26 mouse cellular contexts compared by ENCODE assay signal in genomic region chr19:27692944-27693343, GRCm38 (mm10).
"Had no signal": no experiment of that assay in that cellular context is flagged by ENCODE, and none has a peak within 500 bp of the region (broad histone marks: within the 10 kb centered on the region; RNA-seq: fewer than 3 reads in every experiment).

No protein-coding gene starts in this region.

- H3K27me3 ChIP-seq: limb, embryonic 12.5 days; limb, embryonic 13.5 days; limb, embryonic 15.5 days; liver, embryonic 12.5 days; liver, embryonic 13.5 days; liver, embryonic 15.5 days; lung, embryonic 15.5 days; megakaryocyte, embryonic 14.5 days; midbrain, embryonic 12.5 days; midbrain, embryonic 13.5 days; midbrain, embryonic 15.5 days; neural tube, embryonic 12.5 days had no signal

- DNase-seq: left cerebral cortex, postnatal 4 days; liver; liver, embryonic 13.5 days; liver, postnatal 0 days; lung, adult 18-20 months; lung, adult 2 months; lung, embryonic 14.5 days; lung, postnatal 10 days; lung, postnatal 14 days; lung, postnatal 4 days; midbrain, embryonic 14.5 days had no signal

- H3K4me2 ChIP-seq: limb, embryonic 12.5 days; limb, embryonic 13.5 days; limb, embryonic 15.5 days; liver, embryonic 11.5 days; liver, embryonic 12.5 days; liver, embryonic 13.5 days; liver, embryonic 15.5 days; lung, embryonic 14.5 days; lung, embryonic 15.5 days; midbrain, embryonic 11.5 days; midbrain, embryonic 12.5 days; midbrain, embryonic 13.5 days; midbrain, embryonic 15.5 days; neural tube, embryonic 12.5 days had no signal

- H3K4me3 ChIP-seq: limb, embryonic 10.5 days; limb, embryonic 12.5 days; limb, embryonic 13.5 days; limb, embryonic 15.5 days; liver, embryonic 12.5 days; liver, embryonic 13.5 days; liver, embryonic 15.5 days; lung, embryonic 15.5 days; megakaryocyte, embryonic 14.5 days; midbrain, embryonic 10.5 days; midbrain, embryonic 12.5 days; midbrain, embryonic 13.5 days; midbrain, embryonic 15.5 days; neural tube, embryonic 12.5 days had no signal

- H3K36me3 ChIP-seq: limb, embryonic 10.5 days; limb, embryonic 12.5 days; limb, embryonic 13.5 days; limb, embryonic 15.5 days; liver, embryonic 12.5 days; liver, embryonic 13.5 days; liver, embryonic 15.5 days; lung, embryonic 15.5 days; midbrain, embryonic 10.5 days; midbrain, embryonic 12.5 days; midbrain, embryonic 13.5 days; midbrain, embryonic 15.5 days; neural tube, embryonic 12.5 days had no signal
